Mouse (Mus musculus) lung, postnatal 0 days (tissue): ENCODE measurements around the gene Polr3k.

ENCODE experiments used
- CTCF ChIP-seq: IDR thresholded peaks from 2 replicates; pipeline ENCODE4 v1.5.1; 2016; ENCODE audit warnings: antibody characterized with exemption, mild to moderate bottlenecking
- EP300 ChIP-seq: IDR thresholded peaks from 2 replicates; pipeline ENCODE4 v1.6.1; 2016; ENCODE audit warnings: antibody characterized with exemption, mild to moderate bottlenecking, control low read depth

GRCm38 (mm10) chr2:181883022-181883749, 19.0 kb downstream of the Polr3k start:
- TF ChIP-seq EP300 (no peak), CTCF (no peak)
